Mouse (Mus musculus): ENCODE data around the gene Sox9.

- 0 out of 2 replicates have a peak, but pooled peaks have one; percentile 18 for TF ChIP-seq POLR2A (IDR thresholded peaks at IDR 0.05; ENCODE audit: extremely low read depth, insufficient read depth, low read length)
- TF ChIP-seq CTCF (IDR thresholded peaks at IDR 0.05; ENCODE audit: extremely low read depth, insufficient read depth, low read length) = no peak
These were observed 29.3 kb downstream of the Sox9 start for GRCm38 (mm10) chr11:112811152-112811871.

All from cortical plate, adult 2 months (tissue).